Mouse (Mus musculus) cerebellum, postnatal 10 days (tissue): Measurements from ENCODE around the gene Stk19.

Source experiments
- DNase-seq, 2 experiments: peaks; one replicate each; pipeline ENCODE4 v3.0.0; 2021; ENCODE audit warnings: mixed read lengths in 2 of 2

Gene Stk19

DNA sequence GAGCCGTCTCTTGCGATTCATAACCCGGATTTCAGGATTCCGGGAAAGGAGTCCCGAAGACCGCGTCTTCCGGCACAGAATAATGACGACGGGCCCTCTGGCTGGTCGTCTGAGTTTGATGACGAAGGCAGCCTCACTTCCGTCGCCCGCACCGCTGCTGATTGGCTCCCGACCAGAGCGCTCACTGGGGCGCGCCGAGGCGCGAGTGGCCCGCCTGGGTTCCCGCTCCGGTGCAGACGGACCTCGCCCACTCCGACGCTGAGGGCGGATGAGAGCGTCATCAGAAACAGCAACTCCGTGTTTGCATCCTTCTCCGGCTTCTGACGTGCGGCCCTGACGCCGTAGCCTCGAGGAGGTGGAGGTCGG lies at the start of gene Stk19, which contains the start of gene Dxo:
Stk19 (minus strand) TSS at position 90 of the 366 bp plus-strand sequence.
Dxo (plus strand) TSS at position 164 of the 366 bp plus-strand sequence.
- peak; percentile 98 to 99 for DNase-seq

GRCm38 (mm10) chr17:34885615-34886014 lies 48.9 kb upstream of the Stk19 start:
- no peak for DNase-seq

GRCm38 (mm10) chr17:34884704-34885103 lies 48.0 kb upstream of the Stk19 start:
- DNase-seq: no peak

GRCm38 (mm10) chr17:34883332-34883731 lies 46.6 kb upstream of the Stk19 start:
- no peak for DNase-seq

GRCm38 (mm10) chr17:34881683-34882310 lies 45.1 kb upstream of the Stk19 start, which contains the start of gene Gm20547:
Gene Gm20547 (minus strand): TSS chr17:34882042.
- no peak for DNase-seq

DNA sequence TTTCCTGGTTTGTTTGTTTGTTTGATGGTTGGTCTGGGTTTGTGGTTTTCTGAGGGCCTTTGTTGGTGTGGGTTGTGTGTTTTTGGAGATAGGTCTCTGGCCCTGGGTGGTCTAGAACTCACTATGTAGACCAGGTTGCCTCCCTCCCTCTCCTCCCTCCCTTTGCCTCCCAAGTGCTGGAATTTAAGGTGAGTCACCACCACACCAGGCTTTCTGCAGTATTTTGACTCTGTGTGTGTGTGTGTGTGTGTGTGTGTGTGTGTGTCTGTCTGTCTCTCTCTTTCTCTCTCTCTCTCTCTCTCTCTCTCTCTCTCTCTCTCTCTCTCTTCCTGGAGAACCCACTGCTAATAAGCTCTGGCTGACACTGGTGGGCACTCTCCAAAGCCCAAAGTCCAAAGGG lies 44.4 kb upstream of the Stk19 start:
- DNase-seq: no peak

GRCm38 (mm10) chr17:34879336-34879879 lies 42.7 kb upstream of the Stk19 start, which contains the start of gene Zbtb12:
Gene Zbtb12 (plus strand): TSS chr17:34879483.
- no peak for DNase-seq

GRCm38 (mm10) chr17:34874321-34874720 lies 37.6 kb upstream of the Stk19 start:
- DNase-seq: no peak

GRCm38 (mm10) chr17:34865981-34866380 lies 29.2 kb upstream of the Stk19 start:
- DNase-seq: no peak

DNA sequence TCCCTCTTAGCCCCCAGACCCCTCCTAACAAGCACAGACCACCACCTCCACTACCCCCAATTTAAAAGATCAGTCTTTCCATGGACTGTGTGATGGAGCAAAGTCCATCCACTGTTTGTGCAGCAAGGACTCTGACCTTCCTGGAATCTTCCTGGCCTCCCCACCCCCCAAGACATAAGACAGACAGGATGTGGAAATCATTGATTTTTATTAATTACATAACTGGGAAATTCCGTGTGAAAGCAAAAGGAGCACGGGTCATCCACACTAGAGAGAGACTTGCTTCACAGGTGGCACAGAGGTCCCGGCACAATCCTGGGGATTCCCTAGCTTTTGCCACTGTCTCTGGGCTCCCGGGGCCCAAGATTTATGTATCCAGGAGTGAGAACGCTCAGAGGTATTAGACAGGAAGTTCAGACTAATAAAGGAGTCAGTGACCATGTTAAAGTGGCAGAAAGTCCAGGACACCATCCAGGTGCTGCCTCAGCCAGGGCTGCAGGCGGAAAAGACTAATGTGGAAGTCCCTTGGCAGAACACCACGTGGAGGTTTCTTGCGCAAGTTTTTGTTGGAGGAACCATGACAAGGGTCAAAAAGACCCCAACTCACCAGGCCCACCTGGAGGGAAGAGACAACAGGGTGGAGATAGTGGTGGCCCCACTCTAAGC lies 25.8 kb upstream of the Stk19 start, which contains the start of gene Cfb:
Cfb (minus strand) TSS at position 103 of the 666 bp plus-strand sequence.
- DNase-seq: no peak

DNA sequence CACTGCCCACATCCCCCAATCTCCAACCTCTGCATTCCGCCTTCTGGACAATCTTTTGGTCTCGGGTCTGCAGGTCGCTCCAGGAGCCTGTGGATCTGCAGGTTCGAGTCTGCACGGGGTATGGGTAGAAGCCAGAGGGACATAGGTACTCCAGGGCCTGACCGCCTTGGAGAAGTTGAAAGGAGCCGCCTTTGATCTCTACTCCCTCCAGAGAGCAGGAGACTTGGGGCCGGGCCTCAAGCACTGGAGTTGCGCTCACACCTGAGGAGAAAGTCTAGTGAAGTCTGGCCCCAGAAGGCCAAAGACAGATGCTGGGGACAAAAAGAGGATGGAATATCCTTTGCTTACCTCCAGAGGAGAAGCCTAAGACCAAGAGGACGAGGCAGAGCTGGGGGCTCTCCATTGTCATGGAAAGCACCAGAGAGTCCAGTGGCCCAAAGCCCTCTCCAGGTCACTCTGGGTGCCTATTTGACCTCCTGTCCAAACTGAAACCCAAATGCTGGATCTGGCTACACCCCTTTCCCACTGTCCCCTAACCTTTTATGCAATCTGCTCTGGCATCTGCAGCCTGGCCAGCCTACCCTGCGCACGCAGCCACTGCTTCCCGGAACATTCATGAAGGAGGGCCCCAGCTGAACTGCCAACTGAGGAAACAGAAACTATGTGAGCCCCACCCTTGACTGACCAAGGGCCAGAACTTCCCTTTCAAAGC lies 25.1 kb upstream of the Stk19 start:
- DNase-seq: no peak

DNA sequence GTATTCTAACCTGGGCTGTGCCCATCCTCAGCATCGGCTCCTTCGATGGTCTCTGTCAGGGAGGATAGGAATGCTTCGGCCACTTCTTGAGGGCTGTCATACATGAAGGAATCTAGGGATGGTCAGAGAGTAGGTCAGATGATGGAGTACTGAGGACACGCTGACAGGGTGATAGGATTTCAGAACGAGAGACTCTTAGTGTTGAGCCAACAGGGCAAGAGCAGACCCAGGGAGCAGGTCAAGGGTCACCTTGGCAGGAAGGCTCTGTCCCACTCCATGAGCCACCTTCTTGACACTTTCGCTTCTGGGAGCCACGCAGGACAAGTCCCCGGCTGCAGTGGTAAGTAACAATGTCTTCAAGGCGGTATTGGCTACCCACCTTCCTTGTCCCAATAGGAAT lies 23.8 kb upstream of the Stk19 start:
- DNase-seq: no peak

DNA sequence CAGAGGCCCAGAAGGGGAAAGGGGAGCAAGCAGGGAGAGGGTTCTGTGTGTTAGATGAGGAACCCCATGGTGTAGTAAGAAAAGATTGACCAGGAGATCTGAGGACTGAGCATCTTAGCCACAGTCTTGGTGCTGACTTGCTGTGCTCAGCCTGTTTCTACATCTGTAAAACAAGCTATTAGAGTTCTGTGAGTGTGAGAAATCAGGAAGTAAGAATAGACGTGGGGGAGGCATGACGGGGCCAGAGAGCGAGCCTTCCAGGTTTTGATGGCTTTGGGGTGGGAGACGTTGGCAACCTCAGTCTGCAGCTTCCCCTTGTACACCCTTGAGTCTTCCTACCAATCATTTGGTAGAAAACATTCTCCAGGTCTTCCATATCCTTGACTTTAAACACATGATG lies 21.9 kb upstream of the Stk19 start:
- DNase-seq: no peak

- peak; percentile 75 to 81 for DNase-seq
Measured at GRCm38 (mm10) chr17:34855825-34856224, 19.1 kb upstream of the Stk19 start.

DNA sequence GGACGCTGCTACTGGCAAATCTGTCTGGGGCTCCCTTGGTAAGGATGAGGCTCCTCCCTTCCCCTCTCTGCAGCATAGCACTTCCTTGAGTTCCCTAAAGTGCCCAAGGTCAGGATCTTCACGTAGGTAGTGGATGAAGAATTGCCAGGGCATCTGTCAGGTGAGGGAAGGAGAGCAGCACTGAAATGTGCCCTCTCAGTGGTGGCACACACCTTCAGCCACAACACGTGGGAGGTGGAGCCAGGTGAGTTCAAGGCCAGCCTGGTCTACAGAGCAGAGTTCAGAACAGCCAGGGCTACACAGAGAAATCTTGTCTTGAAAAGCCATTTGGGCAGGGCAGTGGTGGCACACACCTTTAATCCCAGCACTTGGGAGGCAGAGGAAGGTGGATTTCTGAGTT lies 18.0 kb upstream of the Stk19 start:
- DNase-seq: no peak

- no peak for DNase-seq
Measured at GRCm38 (mm10) chr17:34853511-34853910, 16.8 kb upstream of the Stk19 start.

GRCm38 (mm10) chr17:34850517-34851125 lies 13.9 kb upstream of the Stk19 start:
- DNase-seq: no peak

DNA sequence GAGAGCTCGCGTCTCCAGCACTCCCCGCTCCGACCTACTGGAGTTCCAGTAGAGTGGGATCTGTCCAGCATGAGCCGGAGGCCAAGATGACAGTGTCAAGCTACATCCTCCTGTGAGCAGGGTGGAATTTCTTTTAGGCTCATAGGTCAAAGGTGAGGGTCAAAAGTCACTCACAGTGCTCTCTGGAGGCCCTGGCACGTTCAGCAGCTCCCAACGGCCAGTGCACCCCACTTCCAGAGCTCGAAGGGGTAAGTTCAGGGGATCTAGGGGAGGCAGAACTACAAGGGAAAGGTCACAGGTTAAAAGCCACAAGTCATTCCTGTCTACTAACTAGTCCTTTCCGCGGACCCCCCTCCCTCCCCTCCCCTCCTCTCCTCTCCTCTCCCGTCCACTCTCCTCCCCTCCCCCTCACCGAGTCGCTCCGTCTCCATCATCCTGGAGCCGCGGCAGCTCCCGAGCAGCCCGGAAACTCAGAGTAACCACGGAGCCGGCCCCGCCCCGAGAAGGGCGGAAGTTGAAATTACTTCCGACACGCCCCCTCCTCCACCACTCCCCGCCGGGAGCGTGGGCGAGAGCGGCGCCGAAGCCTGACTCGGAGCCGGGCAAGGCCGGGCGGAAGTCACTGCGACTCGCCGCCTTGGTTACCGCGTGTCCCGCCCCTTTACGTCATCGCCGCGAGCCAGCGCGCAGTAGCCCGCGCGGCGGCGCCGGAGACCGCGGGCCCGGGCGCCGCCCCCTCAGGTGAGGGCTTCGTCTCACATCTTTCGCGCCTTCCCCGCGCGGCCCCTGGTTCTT lies 13.2 kb upstream of the Stk19 start, which contains the start of the genes Skiv2l and Nelfe:
Skiv2l (minus strand) TSS at position 489 of the 795 bp plus-strand sequence.
Nelfe (plus strand) TSS at position 670 of the 795 bp plus-strand sequence.
- DNase-seq: peak; percentile 100

- no peak for DNase-seq
Measured at GRCm38 (mm10) chr17:34847615-34848014, 10.9 kb upstream of the Stk19 start.

- DNase-seq: no peak
Measured at GRCm38 (mm10) chr17:34847192-34847591, 10.4 kb upstream of the Stk19 start.

DNA sequence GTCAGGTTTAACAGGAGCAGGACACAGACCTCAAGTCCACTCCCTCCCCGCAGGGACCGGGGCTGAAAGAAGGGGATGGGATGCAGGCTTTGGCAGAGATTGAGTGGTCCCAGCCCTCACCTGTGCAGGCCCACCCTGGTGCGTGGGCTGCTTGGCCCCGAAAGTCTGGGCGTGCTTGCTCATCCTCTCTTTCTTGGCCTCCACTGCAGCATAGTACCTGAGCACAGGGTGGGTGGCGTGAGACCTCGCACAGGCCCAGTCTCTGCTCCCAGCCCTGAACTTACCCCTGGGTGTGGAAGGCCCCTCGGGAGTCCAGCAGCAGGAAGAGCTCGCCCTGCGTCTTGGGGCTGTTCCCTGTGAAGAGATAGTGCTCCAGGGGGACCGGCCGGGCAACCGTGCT lies 8.1 kb upstream of the Stk19 start:
- no peak for DNase-seq
